Mouse (Mus musculus) kidney, adult 2 months (tissue): ENCODE data around the gene Npy5r.

Source experiments
- CTCF ChIP-seq: fragments of 200-500 bp; conservative IDR thresholded peaks from 2 replicates; pipeline ENCODE4 v1.5.1; 2011; ENCODE audit warnings: low read depth, mild to moderate bottlenecking, control low read depth, low read length, moderate library complexity, mixed read lengths; ENCODE audit not compliant: insufficient read depth, insufficient read length
- POLR2A ChIP-seq: fragments of 200-500 bp; IDR thresholded peaks from one replicate; pipeline ENCODE4 v1.6.1; 2011; ENCODE audit warnings: low read depth, low read length, control low read depth

DNA sequence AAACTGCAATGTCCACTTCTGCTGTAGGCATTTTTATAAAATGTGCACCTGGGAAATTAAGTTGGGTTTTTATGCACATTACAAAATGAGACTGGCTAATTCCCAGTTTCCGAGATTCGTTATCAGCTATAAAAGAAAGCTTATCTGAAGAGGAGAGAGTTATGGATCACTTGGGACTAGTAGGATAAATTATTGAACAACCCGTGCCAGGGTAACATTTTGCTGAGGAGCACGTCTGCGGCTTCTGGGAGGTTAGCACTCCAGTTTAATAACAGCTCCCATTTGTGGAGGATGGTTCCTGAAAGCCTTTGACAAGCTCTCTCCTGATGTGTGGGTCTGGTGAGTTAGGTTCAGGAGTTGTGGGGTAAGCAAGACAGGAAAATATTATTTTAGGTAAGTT is 2.5 kb upstream of the Npy5r start:
- TF ChIP-seq POLR2A (no peak), CTCF (no peak)
